Mouse (Mus musculus): ENCODE data around the gene Dmxl2.
A peak's percentile ranks its signal among the peaks of the same experiment; 100 is the strongest.

Dmxl2 gene

GRCm38 (mm10) chr9:54501453-54502110, at the start of gene Dmxl2:
Dmxl2 (minus strand) TSS chr9:54501626.
- peak; percentile 97 for DNase-seq (ENCODE audit: low spot score)

GRCm38 (mm10) chr9:54549433-54549832, 48.0 kb upstream of the Dmxl2 start:
- DNase-seq (ENCODE audit: low spot score) = no peak

- peak; percentile 77 for DNase-seq (ENCODE audit: low spot score)
Observed at GRCm38 (mm10) chr9:54547536-54547935, 46.1 kb upstream of the Dmxl2 start.

GRCm38 (mm10) chr9:54544954-54545315, 43.5 kb upstream of the Dmxl2 start:
- DNase-seq (ENCODE audit: low spot score) = no peak

GRCm38 (mm10) chr9:54544212-54544953, 43.0 kb upstream of the Dmxl2 start:
- no peak for DNase-seq (ENCODE audit: low spot score)

GRCm38 (mm10) chr9:54540801-54541200, 39.4 kb upstream of the Dmxl2 start:
- DNase-seq (ENCODE audit: low spot score) = no peak

- DNase-seq (ENCODE audit: low spot score) = no peak
Observed at GRCm38 (mm10) chr9:54538684-54539083, 37.3 kb upstream of the Dmxl2 start, which contains the start of gene Sh2d7. Sh2d7 (plus strand) TSS chr9:54538984.

- no peak for DNase-seq (ENCODE audit: low spot score)
Observed at GRCm38 (mm10) chr9:54538244-54538643, 36.8 kb upstream of the Dmxl2 start.

GRCm38 (mm10) chr9:54537480-54537879, 36.1 kb upstream of the Dmxl2 start:
- DNase-seq (ENCODE audit: low spot score) = no peak

GRCm38 (mm10) chr9:54537030-54537429, 35.6 kb upstream of the Dmxl2 start:
- no peak for DNase-seq (ENCODE audit: low spot score)

GRCm38 (mm10) chr9:54536236-54536635, 34.8 kb upstream of the Dmxl2 start:
- DNase-seq (ENCODE audit: low spot score) = no peak

- peak; percentile 66 for DNase-seq (ENCODE audit: low spot score)
Observed at GRCm38 (mm10) chr9:54533975-54534374, 32.5 kb upstream of the Dmxl2 start.

- DNase-seq (ENCODE audit: low spot score) = no peak
Observed at GRCm38 (mm10) chr9:54532926-54533325, 31.5 kb upstream of the Dmxl2 start.

GRCm38 (mm10) chr9:54531421-54531820, 30.0 kb upstream of the Dmxl2 start:
- no peak for DNase-seq (ENCODE audit: low spot score)

GRCm38 (mm10) chr9:54530836-54531235, 29.4 kb upstream of the Dmxl2 start:
- no peak for DNase-seq (ENCODE audit: low spot score)

- no peak for DNase-seq (ENCODE audit: low spot score)
Observed at GRCm38 (mm10) chr9:54529950-54530349, 28.5 kb upstream of the Dmxl2 start.

GRCm38 (mm10) chr9:54527694-54528093, 26.3 kb upstream of the Dmxl2 start:
- DNase-seq (ENCODE audit: low spot score) = no peak

- DNase-seq (ENCODE audit: low spot score) = no peak
Observed at GRCm38 (mm10) chr9:54520286-54520685, 18.9 kb upstream of the Dmxl2 start.

- DNase-seq (ENCODE audit: low spot score) = no peak
Observed at GRCm38 (mm10) chr9:54518921-54519320, 17.5 kb upstream of the Dmxl2 start.

- no peak for DNase-seq (ENCODE audit: low spot score)
Observed at GRCm38 (mm10) chr9:54515991-54516390, 14.6 kb upstream of the Dmxl2 start.

- DNase-seq (ENCODE audit: low spot score) = no peak
Observed at GRCm38 (mm10) chr9:54502873-54503272, 1.4 kb upstream of the Dmxl2 start.

GRCm38 (mm10) chr9:54502111-54502495, 677 bp upstream of the Dmxl2 start:
- no peak for DNase-seq (ENCODE audit: low spot score)

- no peak for DNase-seq (ENCODE audit: low spot score)
Observed at GRCm38 (mm10) chr9:54500832-54501452, 484 bp downstream of the Dmxl2 start.

All from testis, postnatal 10 days (tissue).